In genomic region chr6:118754439-118754838, GRCm38 (mm10) we compare ENCODE assay signal across 8 mouse cellular contexts.
DNase-seq lines count a peak whose midpoint lies in the region.

No protein-coding gene starts in this region.

- intact Hi-C loops in left cerebral cortex, postnatal 10 days (cut with DNase I), result no loop called here

- peak; percentile 34 for DNase-seq in adrenal gland, postnatal 14 days
- no peak for DNase-seq in adrenal gland, postnatal 4 days (ENCODE audit: low spot score in 2 of 2)
- peak; percentile 34 to 61 for DNase-seq in layer of hippocampus, adult 18-20 months (ENCODE audit: low spot score in 2 of 2)
- DNase-seq in layer of hippocampus, adult 9-10 months (ENCODE audit: low spot score), result no peak
- DNase-seq in cerebellum, postnatal 10 days, result peak; percentile 86 to 87
- DNase-seq in left cerebral cortex, postnatal 10 days (ENCODE audit: extremely low spot score in 1 of 2, low spot score in 2 of 2), result peak; percentile 36 to 57
- DNase-seq in embryo, embryonic 10.5 days (ENCODE audit: low spot score), result no peak
- DNase-seq in urinary bladder, postnatal 25 days (ENCODE audit: low spot score), result no peak

Comparison
In these comparisons a context has a peak if more than half of its experiments do, and no peak if none do; other contexts are left out.
1. DNase-seq: peak in adrenal gland, postnatal 14 days (single experiment), layer of hippocampus, adult 18-20 months (2 of 2), cerebellum, postnatal 10 days (2 of 2) and left cerebral cortex, postnatal 10 days (2 of 2); none in adrenal gland, postnatal 4 days (0 of 2), layer of hippocampus, adult 9-10 months (single experiment), embryo, embryonic 10.5 days (single experiment) and urinary bladder, postnatal 25 days (single experiment).